Mouse (Mus musculus) myocyte (in vitro differentiated cells): ENCODE measurements around the gene 2510009E07Rik. TPM values are rescaled to one million over a fixed set of nuclear protein-coding genes. Genes with fewer than 3 reads are reported as not detected.

ENCODE experiments used
- H3K27me3 ChIP-seq: one replicate; pipeline ENCODE4 v1.6.1; 2011; ENCODE audit not compliant: control insufficient read depth, insufficient read depth, insufficient read length
- H3K36me3 ChIP-seq: one replicate; pipeline ENCODE4 v1.6.1; 2011; ENCODE audit not compliant: control insufficient read depth, insufficient read depth
- H3K4me2 ChIP-seq: one replicate; pipeline ENCODE4 v1.6.1; 2011; ENCODE audit warnings: low read depth, control low read depth
- H3K4me3 ChIP-seq: one replicate; pipeline ENCODE4 v1.5.1; 2011; ENCODE audit warnings: mild to moderate bottlenecking, control low read depth, moderate library complexity
- H3K79me2 ChIP-seq: one replicate; pipeline ENCODE4 v1.6.1; 2011; ENCODE audit not compliant: control insufficient read depth, insufficient read depth
- H3ac ChIP-seq: one replicate; pipeline ENCODE4 v1.6.1; 2011; ENCODE audit not compliant: control insufficient read depth, insufficient read length
- CEBPB ChIP-seq: IDR thresholded peaks from 2 replicates; pipeline ENCODE4 v1.6.1; 2011; ENCODE audit warnings: mild to moderate bottlenecking, moderate library complexity; ENCODE audit not compliant: poor library complexity, insufficient read depth, severe bottlenecking
- E2F4 ChIP-seq: IDR thresholded peaks from one replicate; pipeline ENCODE4 v1.6.1; 2011; ENCODE audit warnings: mild to moderate bottlenecking, control low read depth, moderate library complexity; ENCODE audit not compliant: insufficient read depth
- MAX ChIP-seq: IDR thresholded peaks from one replicate; pipeline ENCODE4 v1.6.1; 2011; ENCODE audit warnings: low read depth, mild to moderate bottlenecking, control low read depth
- MYOD1 ChIP-seq, 3 experiments: IDR thresholded peaks; one replicate each; pipeline ENCODE4 v1.6.1; 2011; ENCODE audit warnings: control low read depth in 2 of 3, low read depth in 2 of 3, mild to moderate bottlenecking in 2 of 3, moderate library complexity in 1 of 3; ENCODE audit not compliant: insufficient read length in 2 of 3, control insufficient read depth in 1 of 3
- MYOG ChIP-seq, 3 experiments: IDR thresholded peaks; one replicate each; pipeline ENCODE4 v1.6.1; 2011; ENCODE audit warnings: control low read depth in 2 of 3, low read depth in 2 of 3, mild to moderate bottlenecking in 2 of 3; ENCODE audit not compliant: insufficient read length in 2 of 3, control insufficient read depth in 1 of 3, insufficient read depth in 1 of 3
- POLR2A ChIP-seq: IDR thresholded peaks from one replicate; pipeline ENCODE4 v1.6.1; 2011; ENCODE audit warnings: low read depth, mild to moderate bottlenecking, control low read depth, moderate library complexity; ENCODE audit not compliant: insufficient read length
- POLR2AphosphoS2 ChIP-seq: IDR thresholded peaks from one replicate; pipeline ENCODE4 v1.6.1; 2011; ENCODE audit warnings: low read depth, control low read depth; ENCODE audit not compliant: insufficient read length
- REST ChIP-seq: IDR thresholded peaks from one replicate; pipeline ENCODE4 v1.6.1; 2011; ENCODE audit warnings: mild to moderate bottlenecking, control low read depth, moderate library complexity; ENCODE audit not compliant: insufficient read depth, insufficient read length
- SRF ChIP-seq: IDR thresholded peaks from one replicate; pipeline ENCODE4 v1.6.1; 2011; ENCODE audit warnings: low read depth; ENCODE audit not compliant: control insufficient read depth, insufficient read length
- TCF12 ChIP-seq: IDR thresholded peaks from one replicate; pipeline ENCODE4 v1.6.1; 2011; ENCODE audit warnings: mild to moderate bottlenecking, control low read depth; ENCODE audit not compliant: poor library complexity, insufficient read depth, severe bottlenecking
- TCF3 ChIP-seq: IDR thresholded peaks from one replicate; pipeline ENCODE4 v1.6.1; 2011; ENCODE audit warnings: low read depth, control low read depth; ENCODE audit not compliant: insufficient read length
- USF1 ChIP-seq: IDR thresholded peaks from one replicate; pipeline ENCODE4 v1.6.1; 2011; ENCODE audit warnings: low read depth, mild to moderate bottlenecking, control low read depth, moderate library complexity
- polyA plus RNA-seq: library from polyadenylated mRNA; unstranded; fragments of >200 nt; fragmentation: generic; extraction: Trizol; gene quantifications from one replicate; pipeline ENCODE4 v1.2.1, GENCODE M21; 2012; ENCODE audit warnings: missing spikeins

Gene 2510009E07Rik
- polyA plus RNA-seq, 1 experiment: 4.4 TPM

DNA sequence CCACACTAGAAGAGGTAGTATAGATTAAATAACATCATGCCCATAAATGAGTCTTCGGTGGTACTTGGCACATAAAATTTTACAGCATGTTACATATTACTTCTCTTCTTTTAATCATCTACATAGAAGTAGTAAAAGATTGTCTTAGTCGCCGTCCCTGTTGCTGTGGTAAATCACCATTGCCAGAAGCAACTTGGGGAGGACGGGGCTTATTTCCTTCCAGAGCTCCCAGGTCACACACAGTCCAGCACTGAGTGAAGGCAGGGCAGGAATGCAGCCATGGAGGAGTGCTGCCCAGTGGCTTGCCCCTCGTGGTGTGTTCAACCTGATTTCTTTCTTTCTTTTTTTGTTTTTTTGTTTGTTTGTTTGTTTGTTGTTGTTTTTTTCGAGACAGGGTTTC lies 90.1 kb downstream of the 2510009E07Rik start:
- H3K4me2 ChIP-seq: no peak overlapping the region
- no peaks in the 10 kb centered on the region for H3K79me2 ChIP-seq
- H3ac ChIP-seq: no peak overlapping the region
- TF ChIP-seq REST (no peak), E2F4 (no peak), TCF3 (no peak), SRF (no peak), CEBPB (no peak), POLR2A (no peak), TCF12 (no peak), MYOG (IDR thresholded peaks at IDR 0.05; ENCODE audit: control insufficient read depth in 1 of 3, insufficient read depth in 1 of 3, insufficient read length in 2 of 3, low read depth in 2 of 3) (no peak), USF1 (no peak), MYOD1 (IDR thresholded peaks at IDR 0.05; ENCODE audit: control insufficient read depth in 1 of 3, insufficient read length in 2 of 3, low read depth in 2 of 3) (no peak), POLR2AphosphoS2 (no peak), MAX (no peak)
- no peaks in the 10 kb centered on the region for H3K27me3 ChIP-seq
- H3K4me3 ChIP-seq: no peak overlapping the region
- H3K36me3 ChIP-seq: no peaks in the 10 kb centered on the region

Other genes starting within 250 kb of the 2510009E07Rik start
- 0.11 TPM for gene Ehhadh, start 93.1 kb upstream of the 2510009E07Rik start, polyA plus RNA-seq
- 0.31 TPM for gene Map3k13, start 99.7 kb upstream of the 2510009E07Rik start, polyA plus RNA-seq